Mouse (Mus musculus) ES-E14 (cell line): ENCODE measurements at regions not wholly inside any gene's neighbourhood (a gene's known extent, or its start where the extent isn't known, plus 50 kb on each side); places are given as distances from the start of the nearest gene placed in this dataset.

Source experiments
- HCFC1 ChIP-seq: IDR thresholded peaks from 2 replicates; pipeline ENCODE4 v1.6.1; 2012; ENCODE audit warnings: low read length, inconsistent platforms, borderline replicate concordance; ENCODE audit not compliant: insufficient read depth
- ZC3H11A ChIP-seq: IDR thresholded peaks from 2 replicates; pipeline ENCODE4 v1.6.1; 2012; ENCODE audit warnings: low read depth, mild to moderate bottlenecking, inconsistent platforms, low read length, borderline replicate concordance
- ZNF384 ChIP-seq: IDR thresholded peaks from 2 replicates; pipeline ENCODE4 v1.6.1; 2012; ENCODE audit warnings: low read depth, low read length, inconsistent platforms

DNA sequence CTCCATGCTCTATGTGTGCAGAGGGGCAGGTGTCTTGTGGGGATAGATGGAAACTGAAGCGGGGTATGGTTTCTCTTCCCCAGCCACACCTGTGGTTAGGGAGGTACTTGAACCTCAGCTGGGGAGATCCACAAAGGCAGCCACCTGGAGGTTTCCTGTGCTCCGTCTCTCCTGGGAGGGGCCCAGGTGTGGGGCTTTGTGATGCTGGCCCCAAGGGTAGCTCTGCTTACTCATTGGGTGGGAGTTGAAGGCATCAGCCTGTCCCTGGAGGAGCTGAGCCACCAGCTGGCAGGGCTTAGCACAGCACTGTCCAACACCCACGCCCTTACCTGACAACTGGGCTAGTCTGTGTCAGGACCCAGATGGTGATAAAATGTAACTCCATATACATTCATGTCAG, 81.4 kb downstream of the Lhx2 start:
- TF ChIP-seq ZC3H11A (no peak), ZNF384 (no peak), HCFC1 (no peak)
